Mouse (Mus musculus): ENCODE data around the gene Tiam1.

The Tiam1 gene

DNA sequence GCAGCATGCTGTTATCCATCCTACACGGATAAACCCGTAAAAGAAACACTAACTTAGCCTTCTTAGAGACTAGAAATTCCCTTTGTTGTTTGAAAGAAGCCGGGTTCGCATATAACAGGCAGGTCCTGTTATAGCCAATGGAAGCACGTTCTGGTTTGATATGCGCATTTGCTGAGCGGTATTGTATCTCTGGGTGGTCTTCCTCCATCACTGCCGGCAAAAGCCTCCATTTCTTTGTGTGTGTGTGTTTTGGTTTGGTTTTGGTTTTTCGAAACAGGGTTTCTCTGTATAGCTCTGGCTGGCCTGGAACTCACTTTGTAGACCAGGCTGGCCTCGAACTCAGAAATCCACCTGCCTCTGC, 369.0 kb downstream of the Tiam1 start:
- no peak for DNase-seq

DNA sequence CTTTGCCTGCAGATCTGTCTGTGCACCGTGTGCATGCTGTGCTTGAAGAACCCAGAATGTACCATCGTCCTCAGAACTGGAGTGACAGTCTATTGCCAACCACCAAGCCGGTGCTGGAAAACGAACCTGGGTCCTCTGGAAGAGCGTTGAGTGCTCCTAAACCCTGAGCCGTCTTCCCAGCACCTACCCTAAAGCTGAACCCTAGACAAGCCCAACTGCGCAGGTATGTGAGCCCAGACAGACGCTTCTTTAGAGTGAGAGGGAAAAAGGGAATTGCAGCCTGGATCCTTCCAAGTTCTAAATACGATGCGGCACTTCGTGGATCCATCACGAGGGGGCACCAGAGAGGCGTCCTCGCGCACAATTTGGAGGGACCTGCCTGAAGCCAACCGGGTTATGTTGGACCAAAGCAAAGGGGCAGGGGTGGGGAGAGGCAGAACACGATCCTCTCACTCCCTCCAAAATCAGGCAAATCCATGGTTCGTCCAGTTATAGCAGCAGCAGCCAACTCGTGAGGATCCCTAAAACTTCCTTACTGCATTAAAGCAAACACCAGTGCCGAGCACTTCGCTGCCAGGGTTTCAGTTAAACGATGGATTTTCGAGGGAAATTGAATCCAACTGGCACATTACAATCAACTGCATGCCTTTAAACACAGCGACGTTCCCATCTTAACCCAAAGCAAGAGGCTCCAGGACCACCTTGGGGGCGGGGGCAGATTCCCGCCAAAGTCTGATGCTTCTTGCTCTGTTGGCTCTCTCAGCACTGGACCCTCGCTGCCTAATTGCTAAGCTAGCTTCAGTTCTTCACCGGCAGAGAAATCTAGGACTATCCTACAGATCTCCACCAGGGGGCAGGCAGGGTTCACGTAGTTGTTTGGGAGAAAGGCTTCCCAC, 369.7 kb downstream of the Tiam1 start:
- DNase-seq = peak; percentile 89 to 93

DNA sequence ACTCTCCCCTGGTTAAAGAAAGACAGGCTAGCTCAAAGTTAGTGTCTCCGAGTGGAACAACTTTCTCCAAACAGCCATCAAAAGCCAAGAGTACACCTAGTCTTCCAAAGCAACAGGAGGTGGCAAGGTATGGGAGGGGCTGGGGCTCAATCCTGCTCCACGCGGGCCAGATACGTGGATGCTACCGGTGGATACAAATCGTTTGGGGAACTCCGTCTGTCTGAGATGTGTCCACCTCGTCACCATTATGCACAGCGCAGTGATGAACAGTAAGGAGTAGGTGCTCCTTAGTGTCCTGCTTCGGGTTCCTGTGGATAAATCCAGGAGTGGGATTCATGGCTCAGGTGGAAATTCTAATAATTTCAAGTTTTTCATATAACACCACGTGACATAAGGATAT, 377.6 kb downstream of the Tiam1 start:
- DNase-seq = no peak

DNA sequence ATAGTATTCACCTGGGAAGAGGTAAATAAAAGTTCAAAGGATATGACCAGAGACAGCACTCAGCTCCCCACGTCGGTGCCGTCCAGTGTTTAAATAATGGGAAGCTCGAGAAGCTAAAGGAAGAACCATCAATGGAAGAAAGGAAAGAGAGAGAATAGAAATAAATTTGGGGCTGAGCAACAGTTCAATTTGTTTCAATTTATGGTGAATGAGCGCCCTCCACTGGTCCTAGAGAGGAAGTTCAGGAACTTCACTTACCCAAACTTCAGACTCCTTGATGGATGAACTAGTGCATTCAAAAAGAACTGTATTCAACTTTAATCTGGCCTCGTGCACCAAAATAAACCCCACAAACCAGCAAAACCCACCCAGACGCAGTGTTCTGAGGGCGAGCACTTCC, 378.1 kb downstream of the Tiam1 start:
- peak in 1 of 2 experiments; percentile 43 for DNase-seq

- DNase-seq = no peak
Measured at GRCm38 (mm10) chr16:89763812-89764211, 379.8 kb downstream of the Tiam1 start.

- DNase-seq = no peak
Measured at GRCm38 (mm10) chr16:89762523-89762922, 381.0 kb downstream of the Tiam1 start.

DNA sequence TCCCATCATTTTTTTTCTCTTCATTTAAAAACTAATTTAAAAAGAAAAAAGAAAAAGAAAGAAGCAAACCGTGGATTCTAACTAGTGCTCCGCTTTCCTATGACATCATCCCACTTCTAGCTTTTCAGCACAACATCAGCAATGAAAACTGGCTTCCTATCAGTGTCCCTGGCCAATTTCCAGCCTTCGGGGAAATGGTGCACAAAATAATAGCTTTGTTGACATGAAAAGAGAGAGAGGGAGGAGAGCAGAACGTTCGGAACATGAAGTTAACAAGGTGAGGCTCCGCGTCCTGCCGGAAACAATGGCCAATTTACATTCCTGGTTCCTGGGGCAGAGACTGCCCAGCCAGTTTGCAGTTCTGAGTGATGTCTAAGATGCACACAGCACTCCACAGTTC, 381.5 kb downstream of the Tiam1 start:
- no peak for DNase-seq

GRCm38 (mm10) chr16:89757384-89757783, 386.2 kb downstream of the Tiam1 start:
- no peak for DNase-seq

DNA sequence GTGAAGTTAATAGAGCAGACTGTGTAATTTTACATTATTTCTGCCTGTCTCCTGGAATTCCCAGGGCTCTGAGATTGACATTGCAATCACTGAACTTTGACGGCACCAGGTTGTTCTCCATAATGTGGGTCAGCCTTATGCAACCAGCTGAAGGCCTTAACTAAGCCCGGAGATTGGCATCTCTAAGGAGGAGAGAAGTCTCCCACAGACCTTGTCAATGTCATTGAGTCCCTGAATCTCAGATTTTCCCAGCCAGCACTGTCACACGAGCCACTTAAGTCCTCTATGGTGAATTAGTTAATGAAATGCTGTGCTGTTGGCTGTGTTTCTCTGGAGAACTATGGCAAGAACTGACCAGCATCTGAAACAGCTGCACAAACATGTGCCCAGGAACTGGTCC, 388.9 kb downstream of the Tiam1 start:
- no peak for DNase-seq

DNA sequence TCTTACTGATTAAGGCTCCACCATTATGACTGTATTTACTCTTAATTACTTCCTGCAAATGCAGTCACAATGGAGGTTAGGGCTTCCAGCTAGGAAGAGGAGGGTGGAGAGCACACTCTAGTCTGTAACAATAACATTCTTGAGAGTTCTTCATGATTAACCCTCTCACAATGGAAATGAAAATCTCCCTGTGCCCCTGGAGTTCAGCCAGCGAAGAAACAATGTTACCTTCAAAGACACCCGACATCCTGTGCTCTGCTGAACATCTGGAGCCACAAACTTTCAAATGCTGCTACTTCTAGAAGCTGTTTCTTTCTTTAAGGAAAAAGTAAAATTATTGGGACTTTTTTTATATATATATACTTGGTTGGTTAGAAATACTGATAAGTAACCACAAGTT, 395.7 kb downstream of the Tiam1 start:
- no peak for DNase-seq

DNA sequence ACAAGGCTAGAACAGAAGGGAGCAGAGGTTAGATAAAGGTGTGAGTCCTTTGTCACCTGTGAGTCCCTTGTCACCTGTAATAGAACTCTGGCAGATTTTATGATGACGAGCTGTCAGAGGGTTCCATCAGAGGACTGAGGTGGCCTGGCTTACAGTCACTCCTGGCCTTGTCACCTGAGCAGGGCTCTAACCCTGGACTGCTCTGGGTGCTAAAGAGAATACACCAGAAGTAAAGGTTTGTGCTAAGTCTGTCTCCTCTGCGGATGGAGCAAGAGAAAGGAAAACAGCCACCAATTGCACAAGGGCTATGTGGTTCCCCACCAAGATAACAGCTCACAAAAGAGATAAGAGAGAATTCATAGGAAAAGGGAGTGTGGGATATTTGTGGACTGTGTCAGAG, 404.0 kb downstream of the Tiam1 start:
- DNase-seq = no peak

GRCm38 (mm10) chr16:89738963-89739362, 404.6 kb downstream of the Tiam1 start:
- DNase-seq = no peak
